Mouse (Mus musculus) thymus, adult 2 months (tissue): ENCODE data around the gene St6gal1. TPM values are rescaled to one million over a fixed set of nuclear protein-coding genes. Genes with fewer than 3 reads are reported as not detected.
A peak's percentile ranks its signal among the peaks of the same experiment; 100 is the strongest.

ENCODE experiments used
- DNase-seq: peaks from one replicate; pipeline ENCODE4 v3.0.0; 2021
- H3K27ac ChIP-seq: fragments of 200-500 bp; 2 replicates; pipeline ENCODE4 v1.5.1; 2012; ENCODE audit warnings: low read length, control low read depth; ENCODE audit not compliant: control insufficient read depth, insufficient read depth
- H3K27me3 ChIP-seq: fragments of 200-500 bp; 2 replicates; pipeline ENCODE4 v1.6.1; 2012; ENCODE audit warnings: mild to moderate bottlenecking, low read length, moderate library complexity, mixed read lengths; ENCODE audit not compliant: control insufficient read depth, insufficient read depth
- H3K36me3 ChIP-seq: fragments of 200-500 bp; 2 replicates; pipeline ENCODE4 v1.6.1; 2012; ENCODE audit warnings: mild to moderate bottlenecking, low read length, moderate library complexity; ENCODE audit not compliant: control insufficient read depth, insufficient read depth
- H3K4me1 ChIP-seq: fragments of 200-500 bp; replicated peaks from 2 replicates; pipeline ENCODE4 v1.6.1; 2012; ENCODE audit warnings: low read length; ENCODE audit not compliant: control insufficient read depth, insufficient read depth
- H3K4me3 ChIP-seq: fragments of 200-500 bp; 2 replicates; pipeline ENCODE4 v1.5.1; 2012; ENCODE audit warnings: mild to moderate bottlenecking, low read length, control low read depth, moderate library complexity; ENCODE audit not compliant: control insufficient read depth, insufficient read depth
- CTCF ChIP-seq: fragments of 200-500 bp; IDR thresholded peaks from 2 replicates; pipeline ENCODE4 v1.5.1; 2012; ENCODE audit warnings: mild to moderate bottlenecking, control low read depth, low read length, moderate library complexity, borderline replicate concordance; ENCODE audit not compliant: control insufficient read depth, poor library complexity, insufficient read depth; ENCODE audit errors: extremely low read depth
- POLR2A ChIP-seq: fragments of 200-500 bp; IDR thresholded peaks from 2 replicates; pipeline ENCODE4 v1.6.1; 2012; ENCODE audit warnings: mild to moderate bottlenecking, low read length, control low read depth, moderate library complexity; ENCODE audit not compliant: control insufficient read depth, poor library complexity, insufficient read depth; ENCODE audit errors: extremely low read depth
- WGBS: fragments of 180-500 bp; shearing (Covaris S2); methylation state at CpG from one replicate; pipeline ENCODE4 v1.1.7; 2018; 5-methylcytosine and 5-hydroxymethylcytosine counted together
- polyA plus RNA-seq: library from polyadenylated mRNA; depleted of rRNA; stranded (reverse); fragments of >200 nt; gene quantifications from 2 replicates; pipeline ENCODE4 v1.2.3, GENCODE M21; 2012

St6gal1 gene
- polyA plus RNA-seq, 1 experiment, result 33.2 TPM

GRCm38 (mm10) chr16:23195618-23196017 is 28.9 kb upstream of the St6gal1 start:
- H3K27me3 ChIP-seq, result no peaks in the 10 kb centered on the region
- no peak for TF ChIP-seq CTCF
- TF ChIP-seq POLR2A, result no peak
- no peak overlapping the region for H3K4me3 ChIP-seq
- no peak for DNase-seq
- WGBS, result 13% methylated on average over 7 of the region's 7 CpGs
- H3K36me3 ChIP-seq, result no peaks in the 10 kb centered on the region
- peak overlapping the region; percentile 51; the same call in 1 of the 2 replicates for H3K27ac ChIP-seq
- peaks cover 9% of the 10 kb centered on the region for H3K4me1 ChIP-seq

GRCm38 (mm10) chr16:23196296-23196695 is 28.2 kb upstream of the St6gal1 start:
- DNase-seq, result no peak
- peaks cover 9% of the 10 kb centered on the region for H3K4me1 ChIP-seq
- TF ChIP-seq CTCF (no peak), POLR2A (no peak)
- no peaks in the 10 kb centered on the region for H3K27me3 ChIP-seq
- H3K36me3 ChIP-seq, result no peaks in the 10 kb centered on the region
- no peak overlapping the region for H3K27ac ChIP-seq
- no peak overlapping the region for H3K4me3 ChIP-seq

DNA sequence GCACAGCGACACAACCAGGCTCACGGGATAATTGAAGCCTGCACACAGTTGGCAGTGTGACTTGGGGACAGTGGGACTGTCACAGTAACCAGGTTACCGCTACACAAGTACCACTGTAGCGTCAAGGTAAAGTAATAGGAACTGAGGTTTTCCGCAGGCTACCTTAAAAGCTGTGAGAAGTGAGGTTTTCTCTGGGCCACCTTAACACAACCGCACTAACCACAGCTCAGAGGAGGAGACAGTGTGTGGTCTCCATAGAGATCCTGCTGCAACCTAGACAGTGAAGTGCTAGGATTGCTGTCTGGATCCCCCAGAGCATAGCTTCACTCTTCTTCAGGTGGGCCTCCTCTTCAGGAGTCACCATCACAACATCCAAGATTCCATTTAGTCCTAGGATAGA is 27.7 kb upstream of the St6gal1 start:
- Histone ChIP-seq H3K36me3 (no peaks in the 10 kb centered on the region), H3K27ac (no peak overlapping the region), H3K27me3 (no peaks in the 10 kb centered on the region), H3K4me3 (no peak overlapping the region), H3K4me1 (peaks cover 9% of the 10 kb centered on the region)
- 27% methylated on average over 6 of the region's 6 CpGs for WGBS
- TF ChIP-seq CTCF (no peak), POLR2A (no peak)
- DNase-seq, result no peak

DNA sequence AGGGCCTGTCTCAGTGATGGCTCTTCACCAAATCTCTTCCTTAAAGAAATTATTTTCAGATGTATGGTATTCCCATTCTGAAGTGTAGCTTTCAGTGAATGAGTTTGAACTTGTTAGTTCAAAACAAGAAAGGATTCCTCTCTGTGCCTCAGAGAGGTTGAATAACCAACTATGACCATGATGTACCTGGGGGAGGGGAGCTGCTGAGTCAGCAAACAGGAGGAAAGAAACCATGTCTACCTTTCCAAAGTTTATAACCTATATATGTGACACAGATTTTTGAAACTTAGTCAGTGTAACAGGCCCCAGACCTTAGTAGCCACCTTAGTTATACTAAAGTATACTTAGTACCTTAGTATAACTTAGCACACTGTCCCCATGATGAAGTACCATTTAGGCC is 23.0 kb upstream of the St6gal1 start:
- no peak overlapping the region for H3K4me3 ChIP-seq
- no peaks in the 10 kb centered on the region for H3K27me3 ChIP-seq
- H3K4me1 ChIP-seq, result peaks cover 4% of the 10 kb centered on the region
- no peak for DNase-seq
- no peak overlapping the region for H3K27ac ChIP-seq
- no peaks in the 10 kb centered on the region for H3K36me3 ChIP-seq
- no peak for TF ChIP-seq POLR2A
- no peak for TF ChIP-seq CTCF

DNA sequence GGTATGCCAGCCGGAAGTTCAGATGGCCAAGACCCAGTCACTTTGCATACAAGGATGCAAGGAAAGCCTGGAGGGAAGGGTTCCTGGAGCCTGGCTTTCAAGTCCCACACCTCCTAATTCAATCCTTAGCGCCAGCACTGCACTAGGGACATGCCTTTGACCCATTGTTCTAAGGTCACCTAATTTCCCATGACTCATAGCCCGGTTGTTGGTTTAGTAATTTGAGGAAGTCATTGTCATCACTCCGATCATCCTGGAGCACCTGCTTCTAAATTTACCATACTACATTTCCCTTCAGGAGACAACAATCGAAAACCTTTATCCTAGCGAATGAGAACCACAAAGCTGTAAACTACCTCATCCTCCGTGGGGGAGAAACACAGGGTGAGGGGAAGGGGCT is 10.2 kb upstream of the St6gal1 start:
- Histone ChIP-seq H3K36me3 (no peaks in the 10 kb centered on the region), H3K27me3 (no peaks in the 10 kb centered on the region), H3K4me1 (0 out of 2 replicates have a peak, but pooled peaks cover 3% of the 10 kb centered on the region), H3K4me3 (no peak overlapping the region), H3K27ac (no peak overlapping the region)
- 66% methylated on average over 7 of the region's 7 CpGs for WGBS
- no peak for DNase-seq
- TF ChIP-seq POLR2A (no peak), CTCF (no peak)

DNA sequence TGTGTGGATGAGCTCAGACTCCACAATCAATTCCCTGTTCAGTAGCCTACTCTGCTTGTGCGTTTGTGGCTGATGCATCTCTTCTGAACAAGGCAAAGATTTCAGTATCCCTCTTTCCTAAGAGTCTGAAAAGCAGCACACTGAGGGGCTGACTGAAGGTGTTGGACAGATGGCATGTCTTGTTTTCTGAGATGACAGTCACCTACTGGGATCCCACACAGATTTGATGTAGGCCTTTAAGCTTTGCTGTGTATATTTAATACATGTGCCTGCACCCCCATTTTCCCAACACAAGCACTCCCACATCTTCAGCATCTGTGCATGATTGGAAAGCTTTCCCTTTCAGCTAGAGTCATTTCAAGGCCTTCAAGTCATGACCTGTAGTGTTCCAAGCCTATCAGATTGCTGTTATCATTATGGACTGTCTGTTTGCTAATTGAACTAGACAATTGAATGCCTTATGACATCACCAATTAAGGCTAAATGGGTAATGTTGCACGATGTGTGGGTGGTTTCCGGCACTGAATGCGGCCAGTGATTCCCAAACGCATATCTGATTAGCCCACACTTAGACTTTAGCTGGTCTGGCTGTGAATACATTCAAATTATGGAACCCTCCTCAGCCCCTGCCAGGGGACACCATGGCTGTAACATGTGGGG is 9.2 kb upstream of the St6gal1 start:
- H3K4me3 ChIP-seq, result no peak overlapping the region
- no peaks in the 10 kb centered on the region for H3K36me3 ChIP-seq
- H3K27ac ChIP-seq, result no peak overlapping the region
- 0 out of 2 replicates have a peak, but pooled peaks cover 3% of the 10 kb centered on the region for H3K4me1 ChIP-seq
- DNase-seq, result no peak
- H3K27me3 ChIP-seq, result no peaks in the 10 kb centered on the region
- TF ChIP-seq POLR2A (no peak), CTCF (no peak)
- WGBS, result 95% methylated on average over 5 of the region's 5 CpGs

GRCm38 (mm10) chr16:23216366-23216765 is 8.2 kb upstream of the St6gal1 start:
- Histone ChIP-seq H3K36me3 (no peaks in the 10 kb centered on the region), H3K27ac (no peak overlapping the region), H3K4me1 (0 out of 2 replicates have a peak, but pooled peaks cover 3% of the 10 kb centered on the region), H3K4me3 (no peak overlapping the region), H3K27me3 (no peaks in the 10 kb centered on the region)
- DNase-seq, result no peak
- TF ChIP-seq POLR2A, result no peak
- TF ChIP-seq CTCF, result no peak
- WGBS, result 91% methylated on average over 9 of the region's 9 CpGs
